Mouse (Mus musculus): ENCODE data around the gene Cd59b. TPM values are rescaled to one million over a fixed set of nuclear protein-coding genes. Genes with fewer than 3 reads are reported as not detected.

Gene Cd59b
- polyA plus RNA-seq, 1 experiment: not detected

DNA sequence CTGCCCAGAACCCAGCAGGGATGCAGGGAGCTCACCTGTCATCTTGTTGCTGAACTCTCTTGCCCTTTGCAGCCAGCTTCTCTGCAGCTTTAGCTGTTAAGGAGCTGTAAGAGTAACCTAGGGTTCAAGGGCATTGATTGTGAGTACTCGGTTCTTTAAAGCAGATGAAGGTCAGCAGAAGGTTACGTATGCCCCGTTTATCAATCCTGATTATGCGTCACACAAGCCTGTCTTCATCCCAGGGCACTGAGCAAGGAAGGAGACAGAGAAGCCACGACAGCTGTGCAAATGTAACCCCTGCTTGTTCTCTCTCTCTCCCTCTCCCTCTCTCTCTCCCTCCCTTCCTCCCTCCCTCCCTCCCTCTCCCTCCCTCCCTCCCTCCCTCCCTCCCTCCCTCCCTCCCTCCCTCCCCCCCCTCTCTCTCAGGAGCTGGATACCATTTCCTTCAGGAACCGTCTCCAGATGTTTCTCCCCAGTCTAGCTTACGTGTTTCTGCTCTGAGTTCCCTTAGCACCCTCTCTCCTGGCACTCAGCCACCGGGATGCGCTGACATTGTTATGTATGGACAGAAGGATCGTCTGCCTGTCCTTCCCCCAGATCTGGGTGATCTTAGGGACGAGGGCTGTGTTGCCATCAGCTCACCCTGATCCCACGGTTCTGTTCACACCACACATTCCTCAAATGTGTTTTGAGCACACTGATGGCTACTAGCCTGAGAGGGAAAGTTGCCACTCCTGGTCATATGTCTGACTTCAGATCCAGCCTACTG is 63.6 kb downstream of the Cd59b start:
- H3K79me3 ChIP-seq (ENCODE audit: low read depth): no peaks in the 10 kb centered on the region
- H3ac ChIP-seq (ENCODE audit: control insufficient read depth, insufficient read length, low read depth): no peak overlapping the region
- no peaks in the 10 kb centered on the region for H3K79me2 ChIP-seq (ENCODE audit: control insufficient read depth, insufficient read depth)
- TF ChIP-seq FOSL1 (IDR thresholded peaks at IDR 0.05; ENCODE audit: insufficient read depth, low read length, poor library complexity, severe bottlenecking) (no peak), MYOD1 (IDR thresholded peaks at IDR 0.05; ENCODE audit: control insufficient read depth, insufficient read length, low read depth) (peak; percentile 47), MAX (IDR thresholded peaks at IDR 0.05) (no peak), CEBPB (IDR thresholded peaks at IDR 0.05; ENCODE audit: low read depth) (no peak), CTCF (IDR thresholded peaks at IDR 0.05; ENCODE audit: control insufficient read depth, insufficient read depth, insufficient read length) (no peak), USF1 (IDR thresholded peaks at IDR 0.05; ENCODE audit: low read depth) (no peak)
- no peaks in the 10 kb centered on the region for H3K36me3 ChIP-seq (ENCODE audit: control insufficient read depth, insufficient read depth)
- H3K4me3 ChIP-seq (ENCODE audit: insufficient read depth, poor library complexity, severe bottlenecking): no peak overlapping the region
- no peaks in the 10 kb centered on the region for H3K27me3 ChIP-seq (ENCODE audit: control insufficient read depth, insufficient read depth, insufficient read length)

- H3K27me3 ChIP-seq (ENCODE audit: control insufficient read depth, insufficient read depth, insufficient read length): no peaks in the 10 kb centered on the region
- H3K4me3 ChIP-seq (ENCODE audit: insufficient read depth, poor library complexity, severe bottlenecking): no peak overlapping the region
- H3K79me2 ChIP-seq (ENCODE audit: control insufficient read depth, insufficient read depth): no peaks in the 10 kb centered on the region
- TF ChIP-seq CTCF (IDR thresholded peaks at IDR 0.05; ENCODE audit: control insufficient read depth, insufficient read depth, insufficient read length): peak; percentile 34
- no peak for TF ChIP-seq MYOD1 (IDR thresholded peaks at IDR 0.05; ENCODE audit: control insufficient read depth, insufficient read length, low read depth)
- H3K36me3 ChIP-seq (ENCODE audit: control insufficient read depth, insufficient read depth): no peaks in the 10 kb centered on the region
- H3ac ChIP-seq (ENCODE audit: control insufficient read depth, insufficient read length, low read depth): no peak overlapping the region
- H3K79me3 ChIP-seq (ENCODE audit: low read depth): no peaks in the 10 kb centered on the region
Observed at GRCm38 (mm10) chr2:104134150-104135056, 64.8 kb downstream of the Cd59b start.

GRCm38 (mm10) chr2:104135920-104136319 is 66.3 kb downstream of the Cd59b start:
- Histone ChIP-seq H3K36me3 (ENCODE audit: control insufficient read depth, insufficient read depth) (no peaks in the 10 kb centered on the region), H3K79me2 (ENCODE audit: control insufficient read depth, insufficient read depth) (no peaks in the 10 kb centered on the region), H3K27me3 (ENCODE audit: control insufficient read depth, insufficient read depth, insufficient read length) (no peaks in the 10 kb centered on the region), H3K79me3 (ENCODE audit: low read depth) (no peaks in the 10 kb centered on the region), H3ac (ENCODE audit: control insufficient read depth, insufficient read length, low read depth) (no peak overlapping the region), H3K4me3 (ENCODE audit: insufficient read depth, poor library complexity, severe bottlenecking) (no peak overlapping the region)
- no peak for TF ChIP-seq MYOG (IDR thresholded peaks at IDR 0.05; ENCODE audit: control insufficient read depth, extremely low read depth, insufficient read length)
- TF ChIP-seq MAX (IDR thresholded peaks at IDR 0.05): peak; percentile 87
- TF ChIP-seq MYOD1 (IDR thresholded peaks at IDR 0.05; ENCODE audit: control insufficient read depth, insufficient read length, low read depth): peak; percentile 97
- no peak for TF ChIP-seq CEBPB (IDR thresholded peaks at IDR 0.05; ENCODE audit: low read depth)
- no peak for TF ChIP-seq FOSL1 (IDR thresholded peaks at IDR 0.05; ENCODE audit: insufficient read depth, low read length, poor library complexity, severe bottlenecking)
- peak; percentile 98 for TF ChIP-seq USF1 (IDR thresholded peaks at IDR 0.05; ENCODE audit: low read depth)
- no peak for TF ChIP-seq CTCF (IDR thresholded peaks at IDR 0.05; ENCODE audit: control insufficient read depth, insufficient read depth, insufficient read length)

Other genes with a start within 250 kb of the Cd59b start
- gene Lmo2, start 111.9 kb upstream of the Cd59b start, polyA plus RNA-seq (2012; fragmentation: generic; extraction: Trizol): not detected
- 8.5 TPM for gene Fbxo3, start 42.1 kb upstream of the Cd59b start, polyA plus RNA-seq (2012; fragmentation: generic; extraction: Trizol)
- 0.11 TPM for gene 4931422A03Rik, start 41.5 kb upstream of the Cd59b start, polyA plus RNA-seq (2012; fragmentation: generic; extraction: Trizol)
- gene Gm10912, start 4.0 kb upstream of the Cd59b start, polyA plus RNA-seq (2012; fragmentation: generic; extraction: Trizol): not detected
- not detected for gene Gm10799, start 1.3 kb upstream of the Cd59b start, polyA plus RNA-seq (2012; fragmentation: generic; extraction: Trizol)
- gene Cd59a, start 26.0 kb downstream of the Cd59b start, polyA plus RNA-seq (2012; fragmentation: generic; extraction: Trizol): 2.2 TPM
- gene A930018P22Rik, start 52.9 kb downstream of the Cd59b start, polyA plus RNA-seq (2012; fragmentation: generic; extraction: Trizol): 0.13 TPM

Measured in C2C12 (cell line).